Mouse (Mus musculus): ENCODE results near the gene Top2a. TPM values are rescaled to one million over a fixed set of nuclear protein-coding genes. Genes with fewer than 3 reads are reported as not detected.

The Top2a gene
- total RNA-seq (2012; rRNA removed), result 400 and 420 TPM in 2 replicates
- 385 and 423 TPM in 2 replicates for total RNA-seq (2014; rRNA removed)
- 422 and 444 TPM in 2 replicates for polyA plus RNA-seq (2012; ENCODE audit: insufficient read length, low read depth)

DNA sequence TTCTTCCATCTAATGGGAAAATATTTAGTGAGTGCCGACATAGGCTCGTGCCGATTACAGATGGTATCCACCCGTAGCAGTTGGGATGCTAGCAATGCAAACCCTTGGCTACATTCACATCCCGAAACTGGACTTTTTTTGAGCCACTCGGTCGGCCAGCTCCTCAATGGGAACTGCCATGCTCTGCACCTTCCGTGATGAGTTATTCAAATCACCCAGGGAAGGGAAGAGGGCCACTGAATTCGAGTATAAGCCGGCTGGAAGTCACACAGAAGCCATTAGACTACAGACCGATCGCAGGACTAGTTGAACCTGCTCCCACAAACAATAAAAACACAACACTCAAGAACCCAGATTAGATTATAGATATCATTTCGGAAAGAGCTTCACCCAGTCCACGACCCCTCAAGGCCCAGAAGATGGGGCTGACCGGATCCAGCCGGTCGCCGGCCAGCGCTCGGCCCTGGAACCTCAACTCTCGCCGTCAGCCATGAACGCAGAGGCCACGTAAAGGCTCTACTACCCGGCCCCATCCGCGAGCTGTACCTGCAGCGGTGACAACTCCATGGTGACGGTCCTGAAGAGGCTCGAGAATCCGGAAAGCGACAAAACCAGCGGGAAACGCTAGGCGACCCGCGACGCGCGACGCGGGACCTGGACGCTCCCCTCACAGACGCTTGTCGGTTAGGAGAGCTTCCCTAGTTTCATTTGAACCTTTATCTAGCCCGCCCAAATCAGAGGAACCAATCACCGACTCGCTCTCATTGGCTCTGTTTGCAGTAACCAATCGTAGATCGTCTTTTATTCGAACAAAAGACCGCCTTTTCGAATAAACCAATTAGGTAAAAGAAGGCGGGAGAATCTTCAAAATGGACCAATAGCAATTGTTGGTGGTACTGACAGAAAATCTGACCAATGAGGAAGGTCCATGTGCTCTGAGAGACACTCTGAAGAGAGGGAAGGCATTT, at the start of gene Top2a:
Top2a (minus strand) TSS at position 690 of the 968 bp plus-strand sequence.
- Histone ChIP-seq H3K4me3 (replicated peaks in 1 of 3; ENCODE audit: low read depth in 2 of 3, low read length in 2 of 3, poor library complexity in 1 of 3) (peak within 1 kb of the TSS; percentile 71 to 98 (median 75)), H3K4me2 (ENCODE audit: insufficient read depth, low read depth, poor library complexity, severe bottlenecking) (peak within 1 kb of the TSS; percentile 66), H3K36me3 (replicated peaks in 1 of 2; ENCODE audit: control insufficient read depth in 1 of 2, insufficient read depth in 1 of 2, low read length in 1 of 2) (peaks cover 21 to 37% of the 10 kb centered on the region in 2 experiments), H3K4me1 (ENCODE audit: control insufficient read depth in 1 of 2, insufficient read depth in 2 of 2) (peaks cover 4 to 42% of the 10 kb centered on the region in 2 experiments), H3K9me3 (replicated peaks; ENCODE audit: low read length) (no peaks in the 10 kb centered on the region), H3K79me2 (replicated peaks; ENCODE audit: control insufficient read depth, extremely low read depth, insufficient read depth, poor library complexity, severe bottlenecking) (peaks cover 52% of the 10 kb centered on the region), H3K9ac (ENCODE audit: insufficient read depth, low read depth) (peak within 1 kb of the TSS; percentile 86), H3K27me3 (replicated peaks) (no peaks in the 10 kb centered on the region), H3K27ac (ENCODE audit: insufficient read depth, low read depth) (peak within 1 kb of the TSS; percentile 33; the same call in 1 of the 2 replicates)
- in situ Hi-C loops (cut with MboI; ENCODE audit: low pct_ligation_motif_present, low pct_unique_long_range_greater_than_20kb, low sequenced_read_pairs), result loop anchor here (5.0 kb wide), 1 partner anchor 106 kb away; no protein-coding TSS in a partner anchor
- TF ChIP-seq SMC3 (IDR thresholded peaks at IDR 0.05; ENCODE audit: low read depth, low read length) (no peak), PAX5 (IDR thresholded peaks at IDR 0.05; ENCODE audit: low read length) (no peak), TCF12 (IDR thresholded peaks at IDR 0.05; ENCODE audit: low read depth, low read length) (peak; percentile 89), USF2 (conservative IDR thresholded peaks at IDR 0.05; ENCODE audit: low read depth, low read length) (no peak), GABPA (IDR thresholded peaks at IDR 0.05; ENCODE audit: insufficient replicate concordance, low read depth, low read length) (peak; percentile 100), SIN3A (IDR thresholded peaks at IDR 0.05; ENCODE audit: low read length) (peak; percentile 98), ZKSCAN1 (IDR thresholded peaks at IDR 0.05; ENCODE audit: borderline replicate concordance, low read depth, low read length) (no peak), CTCF (conservative IDR thresholded peaks at IDR 0.05 in 1 of 2, IDR thresholded peaks at IDR 0.05 in 1 of 2; ENCODE audit: low read depth in 2 of 2, low read length in 2 of 2) (no peak), MYC (IDR thresholded peaks at IDR 0.05; ENCODE audit: low read depth, low read length) (peak; percentile 92), ZNF384 (IDR thresholded peaks at IDR 0.05; ENCODE audit: low read depth, low read length) (no peak), ETS1 (conservative IDR thresholded peaks at IDR 0.05; ENCODE audit: low read depth, low read length) (peak; percentile 20; the same call in 1 of the 2 replicates), MAFK (IDR thresholded peaks at IDR 0.05; ENCODE audit: insufficient replicate concordance, low read length) (no peak), E2F4 (IDR thresholded peaks at IDR 0.05; ENCODE audit: insufficient replicate concordance, low read depth, low read length) (peak; percentile 100), ZC3H11A (IDR thresholded peaks at IDR 0.05; ENCODE audit: low read depth, low read length) (no peak), KAT2A (IDR thresholded peaks at IDR 0.05; ENCODE audit: insufficient replicate concordance, low read length) (peak; percentile 91), CHD2 (IDR thresholded peaks at IDR 0.05; ENCODE audit: low read length) (peak; percentile 99), JUN (IDR thresholded peaks at IDR 0.05; ENCODE audit: insufficient read depth, low read depth, low read length) (no peak), MAX (IDR thresholded peaks at IDR 0.05; ENCODE audit: low read length) (peak; percentile 96), POLR2AphosphoS2 (IDR thresholded peaks at IDR 0.05; ENCODE audit: low read depth, low read length) (peak; percentile 96), MXI1 (IDR thresholded peaks at IDR 0.05; ENCODE audit: low read depth, low read length) (peak; percentile 86), ZMIZ1 (IDR thresholded peaks at IDR 0.05; ENCODE audit: low read depth, low read length) (peak; percentile 99), JUND (conservative IDR thresholded peaks at IDR 0.05; ENCODE audit: low read depth, low read length) (0 out of 2 replicates have a peak, but pooled peaks have one; percentile 20), MEF2A (IDR thresholded peaks at IDR 0.05; ENCODE audit: borderline replicate concordance, low read depth, low read length) (peak; percentile 76), TBP (conservative IDR thresholded peaks at IDR 0.05; ENCODE audit: low read depth, low read length) (peak; percentile 98), MAZ (IDR thresholded peaks at IDR 0.05; ENCODE audit: low read depth, low read length) (no peak), BHLHE40 (IDR thresholded peaks at IDR 0.05; ENCODE audit: low read depth, low read length) (0 out of 2 replicates have a peak, but pooled peaks have one; percentile 16), NELFE (IDR thresholded peaks at IDR 0.05; ENCODE audit: low read depth, low read length) (peak; percentile 100), NRF1 (IDR thresholded peaks at IDR 0.05; ENCODE audit: low read depth, low read length) (peak; percentile 47; the same call in 1 of the 2 replicates), RCOR1 (conservative IDR thresholded peaks at IDR 0.05; ENCODE audit: low read depth, low read length) (no peak; the same call in 1 of the 2 replicates), CHD1 (IDR thresholded peaks at IDR 0.05; ENCODE audit: low read depth, low read length) (0 out of 2 replicates have a peak, but pooled peaks have one; percentile 23), POLR2A (IDR thresholded peaks at IDR 0.05; ENCODE audit: low read depth, low read length) (peak; percentile 100), EP300 (IDR thresholded peaks at IDR 0.05; ENCODE audit: low read length) (no peak), UBTF (IDR thresholded peaks at IDR 0.05; ENCODE audit: low read depth, low read length) (peak; percentile 80; the same call in 1 of the 2 replicates), HCFC1 (IDR thresholded peaks at IDR 0.05; ENCODE audit: low read depth, low read length) (peak; percentile 76), RAD21 (IDR thresholded peaks at IDR 0.05; ENCODE audit: low read depth, low read length) (no peak), ELF1 (IDR thresholded peaks at IDR 0.05; ENCODE audit: low read depth, low read length) (peak; percentile 68)
- DNase-seq (ENCODE audit: extremely low read depth), result peak; percentile 100
- dilution Hi-C loops (cut with MboI; ENCODE audit: extremely low pct_ligation_motif_present, extremely low pct_unique_long_range_greater_than_20kb, low sequenced_read_pairs), result no loop called here

All from CH12.LX (cell line).